Mouse (Mus musculus): ENCODE results near the gene Gtpbp3.

DNA sequence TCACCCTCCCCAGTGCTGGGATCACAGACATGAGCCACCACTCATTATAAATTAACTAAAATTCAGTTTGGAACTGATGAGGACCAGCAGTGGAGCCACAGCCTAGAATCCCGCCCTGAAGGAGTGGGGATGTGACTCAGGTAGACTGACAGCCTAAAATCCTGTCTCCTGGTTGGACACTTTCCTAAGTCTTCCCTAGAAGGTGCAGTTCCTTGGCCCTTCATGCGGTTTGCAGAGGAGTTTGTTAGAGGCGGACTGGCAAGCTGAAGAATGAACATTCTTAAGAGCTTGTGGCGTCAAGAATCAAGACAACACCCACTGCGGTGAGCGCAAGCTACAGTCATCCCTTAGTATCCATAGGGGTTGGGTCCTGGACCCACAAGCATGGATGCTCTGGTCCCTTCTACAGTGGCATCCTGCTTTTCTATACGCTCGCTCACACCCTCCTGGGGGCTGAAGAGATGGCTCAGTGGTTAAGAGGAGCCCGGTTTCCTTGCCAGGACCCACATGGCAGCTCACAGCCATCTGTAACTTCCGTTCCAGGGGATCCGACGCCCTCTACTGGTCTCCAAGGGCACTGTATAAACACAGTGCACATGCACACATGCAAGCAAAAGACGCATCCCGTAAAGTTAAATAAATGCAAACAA is 10.6 kb upstream of the Gtpbp3 start:
- TF ChIP-seq CTCF (IDR thresholded peaks at IDR 0.05; ENCODE audit: borderline replicate concordance, insufficient read depth, low read length) (peak; percentile 25; the same call in 1 of the 2 replicates), POLR2A (IDR thresholded peaks at IDR 0.05; ENCODE audit: low read depth, low read length) (no peak)
